In genomic region chr13:8587447-8587846, GRCm38 (mm10) we compare ENCODE assay signal across 24 mouse cellular contexts.
DNase-seq lines count a peak whose midpoint lies in the region; ATAC-seq and TF ChIP-seq lines count a peak whose summit lies in the region.
"Had no signal": no experiment of that assay in that cellular context is flagged by ENCODE, and none has a peak within 500 bp of the region (broad histone marks: within the 10 kb centered on the region; RNA-seq: fewer than 3 reads in every experiment).

No protein-coding gene starts in this region.

- 80% methylated on average over 7 of the region's 7 CpGs for WGBS in heart, embryonic 10.5 days
- WGBS in heart, embryonic 12.5 days = 82% methylated on average over 7 of the region's 7 CpGs
- 75% methylated on average over 7 of the region's 7 CpGs for WGBS in midbrain, embryonic 15.5 days
- WGBS in midbrain, embryonic 10.5 days = 92% methylated on average over 7 of the region's 7 CpGs
- 70% methylated on average over 7 of the region's 7 CpGs for WGBS in midbrain, postnatal 0 days
- WGBS in midbrain, embryonic 11.5 days = 86% methylated on average over 7 of the region's 7 CpGs

- no peak overlapping the region for H3K9ac ChIP-seq in heart, embryonic 12.5 days
- no peak overlapping the region for H3K9ac ChIP-seq in midbrain, embryonic 15.5 days
- H3K9ac ChIP-seq in midbrain, postnatal 0 days (replicated peaks; ENCODE audit: low read length, poor library complexity, severe bottlenecking) = no peak overlapping the region
- H3K9ac ChIP-seq in midbrain, embryonic 11.5 days (ENCODE audit: low read length) = no peak overlapping the region
- H3K9ac ChIP-seq: embryonic facial prominence, embryonic 12.5 days; forebrain, embryonic 13.5 days; forebrain, embryonic 15.5 days; forebrain, postnatal 0 days had no signal

- H3K4me1 ChIP-seq in heart, embryonic 10.5 days = no peaks in the 10 kb centered on the region
- no peaks in the 10 kb centered on the region for H3K4me1 ChIP-seq in heart, embryonic 12.5 days (replicated peaks)
- no peaks in the 10 kb centered on the region for H3K4me1 ChIP-seq in midbrain, embryonic 15.5 days
- H3K4me1 ChIP-seq in midbrain, embryonic 10.5 days = no peaks in the 10 kb centered on the region
- no peaks in the 10 kb centered on the region for H3K4me1 ChIP-seq in midbrain, postnatal 0 days (ENCODE audit: insufficient read depth, low read length)
- H3K4me1 ChIP-seq in midbrain, embryonic 11.5 days (ENCODE audit: control insufficient read depth, insufficient read depth, low read length) = no peaks in the 10 kb centered on the region
- H3K4me1 ChIP-seq: embryonic facial prominence, embryonic 10.5 days; embryonic facial prominence, embryonic 12.5 days had no signal

- no peak overlapping the region for H3K4me3 ChIP-seq in heart, embryonic 10.5 days
- H3K4me3 ChIP-seq in heart, embryonic 12.5 days = no peak overlapping the region
- no peak overlapping the region for H3K4me3 ChIP-seq in midbrain, embryonic 15.5 days
- H3K4me3 ChIP-seq in midbrain, embryonic 10.5 days = no peak overlapping the region
- no peak overlapping the region for H3K4me3 ChIP-seq in midbrain, postnatal 0 days (ENCODE audit: low read depth, low read length)
- H3K4me3 ChIP-seq in midbrain, embryonic 11.5 days (ENCODE audit: low read depth, low read length) = no peak overlapping the region
- H3K4me3 ChIP-seq: embryonic facial prominence, embryonic 10.5 days; embryonic facial prominence, embryonic 12.5 days; forebrain, embryonic 13.5 days; forebrain, embryonic 15.5 days had no signal

- H3K36me3 ChIP-seq in heart, embryonic 10.5 days = no peaks in the 10 kb centered on the region
- no peaks in the 10 kb centered on the region for H3K36me3 ChIP-seq in heart, embryonic 12.5 days
- no peaks in the 10 kb centered on the region for H3K36me3 ChIP-seq in midbrain, embryonic 15.5 days (replicated peaks)
- no peaks in the 10 kb centered on the region for H3K36me3 ChIP-seq in midbrain, embryonic 10.5 days
- H3K36me3 ChIP-seq in midbrain, postnatal 0 days (ENCODE audit: insufficient read depth, low read length) = no peaks in the 10 kb centered on the region
- no peaks in the 10 kb centered on the region for H3K36me3 ChIP-seq in midbrain, embryonic 11.5 days (ENCODE audit: control insufficient read depth, insufficient read depth, low read length)
- H3K36me3 ChIP-seq: embryonic facial prominence, embryonic 10.5 days; embryonic facial prominence, embryonic 12.5 days; forebrain, embryonic 15.5 days; G1E had no signal

- peak; percentile 13 for DNase-seq in heart, embryonic 10.5 days (ENCODE audit: low spot score)
- no peak for DNase-seq in midbrain, embryonic 10.5 days (ENCODE audit: low spot score)
- DNase-seq in midbrain, postnatal 0 days (ENCODE audit: low spot score) = no peak
- DNase-seq in midbrain, embryonic 11.5 days (ENCODE audit: low spot score, missing footprints) = no peak
- DNase-seq: adrenal gland, adult 8-10 months; adrenal gland, postnatal 14 days; B cell, adult 2 months; cerebellum, adult 11-12 months; cerebellum, adult 2 months; cerebellum, adult 9-10 months; cerebellum, postnatal 10 days; cerebellum, postnatal 25 days; forebrain, postnatal 0 days had no signal

- ATAC-seq in heart, embryonic 12.5 days (ENCODE audit: insufficient number of reproducible peaks, low FRiP score) = no peak
- peak; percentile 61; the same call in 1 of the 2 replicates for ATAC-seq in midbrain, embryonic 15.5 days (replicated peaks)
- ATAC-seq in midbrain, postnatal 0 days (ENCODE audit: low FRiP score) = peak; percentile 56; the same call in 1 of the 2 replicates
- no peak for ATAC-seq in midbrain, embryonic 11.5 days (ENCODE audit: low FRiP score)
- ATAC-seq: activated CD4-positive, CD25-positive, alpha-beta regulatory T cell, adult 4 months; CD4-positive, CD25-positive, alpha-beta regulatory T cell, adult 4 months; forebrain, embryonic 13.5 days; forebrain, embryonic 15.5 days; forebrain, postnatal 0 days; Patski had no signal

- no peaks in the 10 kb centered on the region for H3K9me3 ChIP-seq in heart, embryonic 10.5 days
- no peaks in the 10 kb centered on the region for H3K9me3 ChIP-seq in heart, embryonic 12.5 days (replicated peaks)
- H3K9me3 ChIP-seq in midbrain, embryonic 15.5 days = no peaks in the 10 kb centered on the region
- no peaks in the 10 kb centered on the region for H3K9me3 ChIP-seq in midbrain, embryonic 10.5 days (replicated peaks)
- no peaks in the 10 kb centered on the region for H3K9me3 ChIP-seq in midbrain, postnatal 0 days (ENCODE audit: low read length)
- H3K9me3 ChIP-seq in midbrain, embryonic 11.5 days (ENCODE audit: control insufficient read depth, low read length) = no peaks in the 10 kb centered on the region
- H3K9me3 ChIP-seq: embryonic facial prominence, embryonic 10.5 days; embryonic facial prominence, embryonic 12.5 days; forebrain, embryonic 13.5 days; forebrain, embryonic 15.5 days; G1E had no signal

- no peak for TF ChIP-seq CTCF in midbrain, postnatal 0 days (IDR thresholded peaks at IDR 0.05)

- H3K4me2 ChIP-seq in heart, embryonic 12.5 days = no peak overlapping the region
- H3K4me2 ChIP-seq in midbrain, embryonic 15.5 days = no peak overlapping the region
- H3K4me2 ChIP-seq in midbrain, postnatal 0 days (ENCODE audit: low read depth, low read length, poor library complexity, severe bottlenecking) = no peak overlapping the region
- no peak overlapping the region for H3K4me2 ChIP-seq in midbrain, embryonic 11.5 days
- H3K4me2 ChIP-seq: embryonic facial prominence, embryonic 12.5 days; forebrain, embryonic 13.5 days; forebrain, embryonic 15.5 days had no signal

- no peaks in the 10 kb centered on the region for H3K27me3 ChIP-seq in heart, embryonic 10.5 days (ENCODE audit: insufficient read depth, poor library complexity, severe bottlenecking)
- H3K27me3 ChIP-seq in heart, embryonic 12.5 days (replicated peaks) = no peaks in the 10 kb centered on the region
- no peaks in the 10 kb centered on the region for H3K27me3 ChIP-seq in midbrain, embryonic 15.5 days (replicated peaks)
- no peaks in the 10 kb centered on the region for H3K27me3 ChIP-seq in midbrain, embryonic 10.5 days (ENCODE audit: low read depth, poor library complexity, severe bottlenecking)
- H3K27me3 ChIP-seq in midbrain, postnatal 0 days (ENCODE audit: insufficient read depth, low read length) = no peaks in the 10 kb centered on the region
- no peaks in the 10 kb centered on the region for H3K27me3 ChIP-seq in midbrain, embryonic 11.5 days (ENCODE audit: control insufficient read depth, insufficient read depth, low read length)
- H3K27me3 ChIP-seq: CH12.LX; embryonic facial prominence, embryonic 12.5 days; forebrain, embryonic 13.5 days; forebrain, embryonic 15.5 days had no signal

- H3K27ac ChIP-seq in heart, embryonic 10.5 days = no peak overlapping the region
- no peak overlapping the region for H3K27ac ChIP-seq in heart, embryonic 12.5 days (ENCODE audit: poor library complexity, severe bottlenecking)
- H3K27ac ChIP-seq in midbrain, embryonic 15.5 days = no peak overlapping the region
- no peak overlapping the region for H3K27ac ChIP-seq in midbrain, embryonic 10.5 days (replicated peaks)
- no peak overlapping the region for H3K27ac ChIP-seq in midbrain, postnatal 0 days (ENCODE audit: low read depth, low read length)
- H3K27ac ChIP-seq in midbrain, embryonic 11.5 days (ENCODE audit: low read depth, low read length) = no peak overlapping the region
- H3K27ac ChIP-seq: embryonic facial prominence, embryonic 10.5 days; embryonic facial prominence, embryonic 12.5 days; forebrain, embryonic 13.5 days; forebrain, embryonic 15.5 days had no signal

Comparison
In these comparisons a context has a peak if more than half of its experiments do, and no peak if none do; other contexts are left out.
1. ATAC-seq: peak in midbrain, embryonic 15.5 days (single experiment) and midbrain, postnatal 0 days (single experiment); none in heart, embryonic 12.5 days (single experiment) and midbrain, embryonic 11.5 days (single experiment).